Mouse (Mus musculus) heart, embryonic 13.5 days (tissue): Measurements from ENCODE around the gene Creb3l1. TPM values are rescaled to one million over a fixed set of nuclear protein-coding genes. Genes with fewer than 3 reads are reported as not detected.

Experiments
- ATAC-seq: fragments of 200-750 bp; cut with Nextera tagmentation; 2 replicates; pipeline ENCODE4 v1.8.0; 2017; ENCODE audit warnings: moderate TSS enrichment; ENCODE audit not compliant: insufficient number of reproducible peaks, low FRiP score, low TSS enrichment; ENCODE audit errors: extremely low read depth
- H3K27ac ChIP-seq: fragments of 300-500 bp; sonication (generic); replicated peaks from 2 replicates; pipeline ENCODE4 v1.5.1; 2015; ENCODE audit warnings: moderate library complexity, mild to moderate bottlenecking, inconsistent platforms
- H3K27me3 ChIP-seq: fragments of 300-500 bp; sonication (generic); replicated peaks from 2 replicates; pipeline ENCODE4 v1.6.1; 2015; ENCODE audit warnings: mild to moderate bottlenecking, inconsistent platforms
- H3K36me3 ChIP-seq: fragments of 300-500 bp; sonication (generic); 2 replicates; pipeline ENCODE4 v1.6.1; 2015; ENCODE audit warnings: mild to moderate bottlenecking, inconsistent platforms
- H3K4me1 ChIP-seq: fragments of 300-500 bp; sonication (generic); 2 replicates; pipeline ENCODE4 v1.6.1; 2015; ENCODE audit warnings: inconsistent platforms
- H3K4me2 ChIP-seq: fragments of 300-500 bp; sonication (generic); 2 replicates; pipeline ENCODE4 v1.6.1; 2015; ENCODE audit warnings: inconsistent platforms, mild to moderate bottlenecking, moderate library complexity
- H3K4me3 ChIP-seq: fragments of 300-500 bp; sonication (generic); 2 replicates; pipeline ENCODE4 v1.5.1; 2015; ENCODE audit warnings: moderate library complexity, mild to moderate bottlenecking, inconsistent platforms
- H3K9ac ChIP-seq: fragments of 300-500 bp; sonication (generic); 2 replicates; pipeline ENCODE4 v1.6.1; 2015; ENCODE audit warnings: inconsistent platforms, mild to moderate bottlenecking, moderate library complexity
- H3K9me3 ChIP-seq: fragments of 300-500 bp; sonication (generic); 2 replicates; pipeline ENCODE4 v1.6.1; 2016; ENCODE audit warnings: inconsistent platforms
- WGBS: fragments of 180-500 bp; shearing (Covaris S2); methylation state at CpG from one replicate; pipeline ENCODE4 v1.1.7; 2015; ENCODE audit warnings: mixed read lengths; 5-methylcytosine and 5-hydroxymethylcytosine counted together
- polyA plus RNA-seq: library from polyadenylated mRNA; unstranded; fragments of >200 nt; fragmentation: Nextera tagmentation; extraction: Ambion mirVana; gene quantifications from 2 replicates; pipeline ENCODE4 v1.2.1, GENCODE M21; 2015

Gene Creb3l1
- polyA plus RNA-seq, 1 experiment from 2014 or later: 9.0 TPM

- no peak for ATAC-seq
- peaks cover 9% of the 10 kb centered on the region for H3K36me3 ChIP-seq
- WGBS: 82% methylated on average over 5 of the region's 5 CpGs
These were observed 28.3 kb downstream of the Creb3l1 start for GRCm38 (mm10) chr2:91996006-91996405.

DNA sequence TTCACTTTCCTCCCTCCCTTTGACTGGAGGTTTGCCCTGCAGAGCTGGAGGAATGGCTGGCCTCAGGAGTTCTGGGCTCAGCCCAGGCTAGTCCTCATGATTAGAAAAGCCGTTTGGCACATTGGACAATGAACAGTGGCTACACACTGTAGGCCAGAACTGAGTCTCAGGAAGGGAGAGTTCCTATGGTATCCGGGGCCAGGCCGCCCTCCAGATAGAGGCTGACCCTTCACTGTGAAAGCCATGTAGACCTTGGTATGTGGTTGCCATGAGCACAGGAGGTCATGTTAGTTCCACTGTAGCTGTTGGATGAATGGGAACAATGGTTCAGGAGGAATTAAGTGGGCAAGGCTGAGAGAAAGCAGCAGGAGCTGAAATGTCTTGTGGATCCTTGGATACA, 30.9 kb downstream of the Creb3l1 start:
- no peak overlapping the region for H3K27ac ChIP-seq
- H3K36me3 ChIP-seq: peaks cover 25% of the 10 kb centered on the region
- no peaks in the 10 kb centered on the region for H3K27me3 ChIP-seq
- H3K9ac ChIP-seq: no peak overlapping the region
- no peak overlapping the region for H3K4me3 ChIP-seq
- ATAC-seq: no peak
- H3K9me3 ChIP-seq: no peaks in the 10 kb centered on the region
- no peaks in the 10 kb centered on the region for H3K4me1 ChIP-seq
- no peak overlapping the region for H3K4me2 ChIP-seq
- 59% methylated on average over 3 of the region's 3 CpGs for WGBS

More at GRCm38 (mm10) chr2:91996006-91996405, 28.3 kb downstream of the Creb3l1 start:
- Histone ChIP-seq H3K4me1 (no peaks in the 10 kb centered on the region), H3K4me2 (no peak overlapping the region), H3K27me3 (no peaks in the 10 kb centered on the region), H3K9ac (no peak overlapping the region), H3K27ac (no peak overlapping the region), H3K4me3 (no peak overlapping the region), H3K9me3 (no peaks in the 10 kb centered on the region)

GRCm38 (mm10) chr2:91989750-91990149, 34.6 kb downstream of the Creb3l1 start:
- Histone ChIP-seq H3K27me3 (0 out of 2 replicates have a peak, but pooled peaks cover 6% of the 10 kb centered on the region), H3K4me3 (no peak overlapping the region), H3K36me3 (peaks cover 25% of the 10 kb centered on the region), H3K27ac (no peak overlapping the region), H3K4me1 (peaks cover 17% of the 10 kb centered on the region), H3K4me2 (no peak overlapping the region), H3K9me3 (no peaks in the 10 kb centered on the region), H3K9ac (no peak overlapping the region)
- no peak for ATAC-seq

DNA sequence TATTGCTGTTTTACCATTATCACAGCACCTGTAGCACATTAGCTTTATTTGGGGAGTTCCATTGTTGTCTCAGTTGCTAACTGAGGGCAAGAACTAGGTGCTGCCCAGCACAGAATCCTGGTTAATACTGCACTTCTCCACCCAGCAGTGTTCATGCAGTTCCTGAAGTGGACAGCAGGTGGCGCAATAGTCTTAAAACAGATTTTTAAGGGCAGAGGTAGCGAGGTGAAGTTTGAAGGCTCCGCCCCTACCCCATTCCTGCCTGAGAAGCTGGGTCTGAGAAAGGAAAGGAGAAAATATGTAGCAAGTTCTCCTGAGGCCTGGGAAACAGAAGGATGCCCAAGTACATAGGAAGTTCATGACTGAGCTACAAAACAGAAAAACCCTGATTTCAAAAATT, 36.8 kb downstream of the Creb3l1 start:
- peaks cover 28% of the 10 kb centered on the region for H3K4me1 ChIP-seq
- no peak overlapping the region for H3K4me3 ChIP-seq
- no peak overlapping the region for H3K27ac ChIP-seq
- 1% methylated on average over 3 of the region's 3 CpGs for WGBS
- H3K9me3 ChIP-seq: no peaks in the 10 kb centered on the region
- ATAC-seq: 0 out of 2 replicates have a peak, but pooled peaks have one; percentile 9
- no peak overlapping the region for H3K4me2 ChIP-seq
- H3K36me3 ChIP-seq: peaks cover 28% of the 10 kb centered on the region
- H3K27me3 ChIP-seq: 0 out of 2 replicates have a peak, but pooled peaks cover 6% of the 10 kb centered on the region
- no peak overlapping the region for H3K9ac ChIP-seq

DNA sequence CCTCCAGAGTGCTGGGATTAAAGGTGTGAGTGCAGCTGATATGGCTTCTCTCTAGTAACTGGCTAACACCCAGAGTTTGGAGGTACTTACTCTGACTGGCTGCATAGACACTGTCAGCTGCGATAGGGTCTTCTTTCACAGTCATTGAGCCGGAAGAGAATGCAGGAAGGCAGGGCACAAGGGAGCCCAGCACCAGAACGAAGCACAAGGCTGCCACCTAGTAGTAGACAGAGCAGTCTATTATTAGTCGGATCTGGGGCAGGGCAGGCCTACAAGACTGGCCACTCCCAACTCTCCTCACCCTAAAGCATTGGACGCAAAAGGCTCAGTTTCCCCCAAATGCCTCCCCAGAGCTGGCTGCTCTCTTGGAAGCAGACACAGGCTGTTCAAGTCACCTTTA, 38.2 kb downstream of the Creb3l1 start:
- Histone ChIP-seq H3K36me3 (peaks cover 26% of the 10 kb centered on the region), H3K27me3 (0 out of 2 replicates have a peak, but pooled peaks cover 6% of the 10 kb centered on the region), H3K9me3 (no peaks in the 10 kb centered on the region), H3K4me2 (no peak overlapping the region), H3K27ac (0 out of 2 replicates have a peak overlapping the region, but pooled peaks have one; percentile 12), H3K4me3 (no peak overlapping the region), H3K9ac (no peak overlapping the region; the same call in 1 of the 2 replicates), H3K4me1 (peaks cover 28% of the 10 kb centered on the region)
- WGBS: 10% methylated on average over 5 of the region's 5 CpGs
- no peak for ATAC-seq

DNA sequence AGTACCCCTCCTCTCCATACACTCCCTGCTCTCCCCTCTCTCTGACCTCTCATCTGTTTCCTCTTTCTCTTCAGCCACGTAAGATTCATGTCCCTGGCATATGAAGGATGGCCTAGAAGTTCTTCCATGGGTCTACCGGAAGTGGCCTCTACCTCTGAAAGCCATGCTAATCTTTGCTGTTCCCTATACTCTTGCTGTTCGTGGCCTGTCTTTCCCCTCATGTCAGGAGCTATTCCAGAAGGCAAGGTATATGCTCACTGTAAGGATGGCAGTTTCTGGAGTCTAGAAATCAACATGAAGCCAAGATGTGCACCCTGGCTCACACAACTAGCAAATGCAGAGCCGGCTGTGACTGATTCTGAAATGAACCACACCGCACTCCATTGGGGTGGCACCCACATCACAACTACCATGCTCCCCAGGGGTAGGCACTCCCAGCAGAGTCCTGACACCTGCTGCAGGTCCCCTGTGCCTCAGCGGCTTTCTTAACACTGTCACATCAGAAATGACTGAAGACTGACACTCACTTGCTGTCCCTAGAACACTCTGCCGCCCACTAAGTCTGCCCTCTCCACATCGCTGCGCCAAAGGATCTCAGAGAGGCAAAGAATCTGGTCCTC, 39.3 kb downstream of the Creb3l1 start:
- Histone ChIP-seq H3K36me3 (peaks cover 16% of the 10 kb centered on the region), H3K4me3 (peak overlapping the region; percentile 38), H3K9me3 (no peaks in the 10 kb centered on the region), H3K27ac (peak overlapping the region; percentile 87), H3K4me1 (peaks cover 36% of the 10 kb centered on the region), H3K4me2 (peak overlapping the region; percentile 67), H3K27me3 (0 out of 2 replicates have a peak, but pooled peaks cover 6% of the 10 kb centered on the region), H3K9ac (peak overlapping the region; percentile 79)
- WGBS: 36% methylated on average over 9 of the region's 9 CpGs
- peak; percentile 9; the same call in 1 of the 2 replicates for ATAC-seq

GRCm38 (mm10) chr2:91984439-91984838, 39.9 kb downstream of the Creb3l1 start:
- Histone ChIP-seq H3K27me3 (0 out of 2 replicates have a peak, but pooled peaks cover 6% of the 10 kb centered on the region), H3K9ac (peak overlapping the region; percentile 79), H3K4me3 (peak overlapping the region; percentile 38), H3K4me2 (peak overlapping the region; percentile 67), H3K36me3 (peaks cover 10% of the 10 kb centered on the region), H3K9me3 (no peaks in the 10 kb centered on the region), H3K27ac (peak overlapping the region; percentile 87), H3K4me1 (peaks cover 40% of the 10 kb centered on the region)
- WGBS: 3% methylated on average over 8 of the region's 13 CpGs
- ATAC-seq: peak; percentile 71

DNA sequence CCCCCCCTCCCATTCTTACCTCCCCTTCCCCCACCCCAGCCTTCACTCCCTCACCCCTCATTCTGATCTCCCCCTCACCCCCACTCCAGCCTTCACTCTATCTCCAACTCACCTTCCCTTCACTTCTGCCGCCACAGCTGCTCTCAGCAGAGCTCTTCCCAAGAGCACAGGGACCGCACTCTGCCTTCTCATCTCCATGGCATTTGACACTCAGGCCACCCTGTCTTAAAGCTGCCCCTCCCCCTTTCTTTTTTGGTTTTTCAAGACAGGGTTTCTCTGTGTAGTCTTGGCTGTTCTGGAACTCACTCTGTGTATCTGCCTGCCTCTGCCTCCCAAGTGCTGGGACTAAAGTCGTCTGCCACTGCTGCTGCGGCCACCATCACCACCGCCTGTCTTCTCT, 43.5 kb downstream of the Creb3l1 start:
- Histone ChIP-seq H3K27me3 (peaks cover 15% of the 10 kb centered on the region), H3K36me3 (peaks cover 8% of the 10 kb centered on the region; the same call in 1 of the 2 replicates), H3K27ac (no peak overlapping the region), H3K9ac (no peak overlapping the region), H3K4me2 (no peak overlapping the region), H3K9me3 (no peaks in the 10 kb centered on the region), H3K4me3 (no peak overlapping the region), H3K4me1 (peaks cover 57% of the 10 kb centered on the region)
- no peak for ATAC-seq
- 46% methylated on average over 5 of the region's 5 CpGs for WGBS

GRCm38 (mm10) chr2:91980245-91980644, 44.1 kb downstream of the Creb3l1 start:
- ATAC-seq: no peak
- Histone ChIP-seq H3K4me2 (no peak overlapping the region), H3K27me3 (peaks cover 21% of the 10 kb centered on the region), H3K4me3 (no peak overlapping the region), H3K9me3 (no peaks in the 10 kb centered on the region), H3K9ac (peak overlapping the region; percentile 37; the same call in 1 of the 2 replicates), H3K4me1 (peaks cover 59% of the 10 kb centered on the region), H3K36me3 (peaks cover 8% of the 10 kb centered on the region; the same call in 1 of the 2 replicates), H3K27ac (no peak overlapping the region)
- WGBS: 29% methylated on average over 4 of the region's 4 CpGs

GRCm38 (mm10) chr2:91978547-91978946, 45.8 kb downstream of the Creb3l1 start:
- H3K4me3 ChIP-seq: no peak overlapping the region
- 12% methylated on average over 2 of the region's 2 CpGs for WGBS
- peak overlapping the region; percentile 65 for H3K9ac ChIP-seq
- peaks cover 38% of the 10 kb centered on the region for H3K27me3 ChIP-seq
- H3K4me1 ChIP-seq: peaks cover 46% of the 10 kb centered on the region
- no peaks in the 10 kb centered on the region for H3K9me3 ChIP-seq
- peak overlapping the region; percentile 83 for H3K27ac ChIP-seq
- no peak for ATAC-seq
- peak overlapping the region; percentile 16; the same call in 1 of the 2 replicates for H3K4me2 ChIP-seq
- peaks cover 8% of the 10 kb centered on the region; the same call in 1 of the 2 replicates for H3K36me3 ChIP-seq

DNA sequence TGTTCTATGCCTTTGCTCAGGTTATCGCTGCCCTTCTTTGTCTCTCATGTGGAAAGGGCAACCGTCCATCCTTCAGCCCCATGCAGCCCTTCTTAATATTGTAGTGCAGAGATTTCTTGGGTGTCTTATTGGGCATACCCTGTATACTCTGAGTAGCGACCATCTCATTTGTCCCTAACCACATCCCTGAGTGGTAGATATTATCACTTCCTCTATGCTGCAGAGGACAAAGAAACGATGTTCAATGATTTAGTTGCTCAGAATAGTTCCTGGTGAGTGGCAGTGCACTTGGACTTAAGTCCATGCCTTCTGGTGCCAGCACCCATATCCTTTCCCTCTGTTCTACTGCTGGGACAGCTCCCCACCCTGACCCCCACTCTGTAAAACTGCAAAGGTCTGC, 46.3 kb downstream of the Creb3l1 start:
- H3K4me3 ChIP-seq: no peak overlapping the region
- H3K9me3 ChIP-seq: no peaks in the 10 kb centered on the region
- ATAC-seq: no peak
- H3K4me1 ChIP-seq: peaks cover 46% of the 10 kb centered on the region
- H3K27me3 ChIP-seq: peaks cover 42% of the 10 kb centered on the region
- peak overlapping the region; percentile 16; the same call in 1 of the 2 replicates for H3K4me2 ChIP-seq
- WGBS: 60% methylated on average over 4 of the region's 4 CpGs
- peak overlapping the region; percentile 83 for H3K27ac ChIP-seq
- peaks cover 8% of the 10 kb centered on the region; the same call in 1 of the 2 replicates for H3K36me3 ChIP-seq
- H3K9ac ChIP-seq: peak overlapping the region; percentile 65
